Mouse (Mus musculus): ENCODE results near the gene Coro6. TPM values are rescaled to one million over a fixed set of nuclear protein-coding genes. Genes with fewer than 3 reads are reported as not detected.

Coro6 gene
- polyA plus RNA-seq, 1 experiment, result 50.6 TPM

DNA sequence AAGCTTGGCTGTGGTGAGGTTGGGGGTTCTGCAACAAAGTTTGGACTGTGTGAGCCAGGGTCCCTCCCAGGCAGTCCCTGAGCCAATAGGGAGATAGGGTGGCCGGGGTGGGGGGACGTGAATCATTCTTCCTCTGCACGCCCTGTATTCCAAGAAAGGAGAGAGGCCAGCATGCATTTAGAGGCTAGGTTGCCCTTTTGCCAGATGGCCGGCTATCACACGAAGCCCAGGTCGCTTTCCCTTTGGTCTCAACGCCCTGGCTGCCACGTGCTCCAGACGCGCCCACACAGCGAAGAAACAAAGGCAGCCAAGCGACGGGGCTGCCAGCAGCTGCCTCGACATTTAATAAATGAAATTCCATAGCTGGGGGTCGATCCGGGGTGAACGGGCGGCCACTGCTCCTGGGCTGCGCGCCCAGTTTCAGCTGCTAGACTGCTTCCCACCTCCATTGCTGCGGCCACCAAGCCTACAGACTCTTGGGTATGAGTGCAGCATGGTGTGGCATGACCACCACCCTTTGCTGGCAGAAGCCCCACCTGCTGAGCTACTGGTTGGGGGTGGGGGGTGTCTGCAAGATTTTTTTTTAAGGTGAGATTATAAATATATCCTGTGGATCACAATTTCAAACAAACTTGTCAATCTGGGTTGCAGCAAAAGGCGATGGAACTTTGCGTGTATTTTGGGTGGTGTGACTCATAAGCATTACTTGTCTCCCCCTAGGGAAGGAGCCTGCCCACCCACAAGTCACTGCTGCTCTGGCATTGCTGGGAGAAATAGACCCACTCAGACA, 29.5 kb downstream of the Coro6 start:
- Histone ChIP-seq H3ac (ENCODE audit: control insufficient read depth, insufficient read length) (peak overlapping the region; percentile 82), H3K36me3 (ENCODE audit: control insufficient read depth, insufficient read depth) (no peaks in the 10 kb centered on the region), H3K4me3 (peak overlapping the region; percentile 57), H3K79me2 (ENCODE audit: control insufficient read depth, insufficient read depth) (peaks cover 54% of the 10 kb centered on the region), H3K4me2 (ENCODE audit: low read depth) (peak overlapping the region; percentile 100), H3K27me3 (ENCODE audit: control insufficient read depth, insufficient read depth, insufficient read length) (no peaks in the 10 kb centered on the region)
- TF ChIP-seq REST (IDR thresholded peaks at IDR 0.05; ENCODE audit: insufficient read depth, insufficient read length) (no peak), MAX (IDR thresholded peaks at IDR 0.05; ENCODE audit: low read depth) (peak; percentile 42), POLR2A (IDR thresholded peaks at IDR 0.05; ENCODE audit: insufficient read length, low read depth) (peak; percentile 77), TCF3 (IDR thresholded peaks at IDR 0.05; ENCODE audit: insufficient read length, low read depth) (no peak), USF1 (IDR thresholded peaks at IDR 0.05; ENCODE audit: low read depth) (peak; percentile 60), TCF12 (IDR thresholded peaks at IDR 0.05; ENCODE audit: insufficient read depth, poor library complexity, severe bottlenecking) (no peak), SRF (IDR thresholded peaks at IDR 0.05; ENCODE audit: control insufficient read depth, insufficient read length, low read depth) (no peak), POLR2AphosphoS2 (IDR thresholded peaks at IDR 0.05; ENCODE audit: insufficient read length, low read depth) (peak; percentile 51), E2F4 (IDR thresholded peaks at IDR 0.05; ENCODE audit: insufficient read depth) (no peak), MYOG (IDR thresholded peaks at IDR 0.05; ENCODE audit: control insufficient read depth in 1 of 3, insufficient read depth in 1 of 3, insufficient read length in 2 of 3, low read depth in 2 of 3) (peak in 2 of 3 experiments; percentile 66 to 82), CEBPB (IDR thresholded peaks at IDR 0.05; ENCODE audit: insufficient read depth, poor library complexity, severe bottlenecking) (no peak), MYOD1 (IDR thresholded peaks at IDR 0.05; ENCODE audit: control insufficient read depth in 1 of 3, insufficient read length in 2 of 3, low read depth in 2 of 3) (peak in 2 of 3 experiments; percentile 49 to 81)

DNA sequence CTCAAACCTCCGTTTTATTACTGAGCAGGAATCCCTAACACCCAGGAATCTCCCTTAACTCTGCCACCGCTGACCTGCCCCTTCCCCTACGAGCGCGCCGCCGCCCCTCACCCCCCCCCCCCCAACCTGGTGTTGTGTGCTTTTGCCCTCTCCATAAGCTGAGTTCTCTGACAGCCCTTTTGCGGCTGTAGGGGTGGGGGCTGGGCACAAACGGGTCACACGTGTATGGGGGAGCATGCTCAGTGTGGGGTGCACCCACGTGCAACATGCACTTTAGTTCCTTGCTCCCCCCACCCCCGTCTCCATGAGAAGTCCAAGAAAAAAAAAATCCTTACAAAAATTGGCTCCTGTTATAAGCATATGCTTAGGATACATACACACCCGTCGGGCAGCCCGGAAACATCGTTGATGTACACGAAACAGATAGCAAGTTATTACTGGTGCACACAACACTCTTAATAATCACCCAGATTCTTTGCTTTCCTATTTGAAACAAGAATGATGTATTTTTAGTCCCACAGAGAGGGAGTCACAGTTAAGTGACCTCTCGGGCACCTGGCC, 30.2 kb downstream of the Coro6 start:
- TF ChIP-seq E2F4 (IDR thresholded peaks at IDR 0.05; ENCODE audit: insufficient read depth) (no peak), MYOD1 (IDR thresholded peaks at IDR 0.05; ENCODE audit: control insufficient read depth in 1 of 3, insufficient read length in 2 of 3, low read depth in 2 of 3) (no peak), MAX (IDR thresholded peaks at IDR 0.05; ENCODE audit: low read depth) (no peak), USF1 (IDR thresholded peaks at IDR 0.05; ENCODE audit: low read depth) (no peak), MYOG (IDR thresholded peaks at IDR 0.05; ENCODE audit: control insufficient read depth in 1 of 3, insufficient read depth in 1 of 3, insufficient read length in 2 of 3, low read depth in 2 of 3) (no peak), POLR2AphosphoS2 (IDR thresholded peaks at IDR 0.05; ENCODE audit: insufficient read length, low read depth) (no peak), TCF3 (IDR thresholded peaks at IDR 0.05; ENCODE audit: insufficient read length, low read depth) (no peak), POLR2A (IDR thresholded peaks at IDR 0.05; ENCODE audit: insufficient read length, low read depth) (no peak), REST (IDR thresholded peaks at IDR 0.05; ENCODE audit: insufficient read depth, insufficient read length) (no peak), TCF12 (IDR thresholded peaks at IDR 0.05; ENCODE audit: insufficient read depth, poor library complexity, severe bottlenecking) (no peak), SRF (IDR thresholded peaks at IDR 0.05; ENCODE audit: control insufficient read depth, insufficient read length, low read depth) (no peak), CEBPB (IDR thresholded peaks at IDR 0.05; ENCODE audit: insufficient read depth, poor library complexity, severe bottlenecking) (no peak)
- Histone ChIP-seq H3K4me3 (peak overlapping the region; percentile 57), H3ac (ENCODE audit: control insufficient read depth, insufficient read length) (peak overlapping the region; percentile 82), H3K79me2 (ENCODE audit: control insufficient read depth, insufficient read depth) (peaks cover 54% of the 10 kb centered on the region), H3K36me3 (ENCODE audit: control insufficient read depth, insufficient read depth) (no peaks in the 10 kb centered on the region), H3K27me3 (ENCODE audit: control insufficient read depth, insufficient read depth, insufficient read length) (no peaks in the 10 kb centered on the region), H3K4me2 (ENCODE audit: low read depth) (peak overlapping the region; percentile 100)

DNA sequence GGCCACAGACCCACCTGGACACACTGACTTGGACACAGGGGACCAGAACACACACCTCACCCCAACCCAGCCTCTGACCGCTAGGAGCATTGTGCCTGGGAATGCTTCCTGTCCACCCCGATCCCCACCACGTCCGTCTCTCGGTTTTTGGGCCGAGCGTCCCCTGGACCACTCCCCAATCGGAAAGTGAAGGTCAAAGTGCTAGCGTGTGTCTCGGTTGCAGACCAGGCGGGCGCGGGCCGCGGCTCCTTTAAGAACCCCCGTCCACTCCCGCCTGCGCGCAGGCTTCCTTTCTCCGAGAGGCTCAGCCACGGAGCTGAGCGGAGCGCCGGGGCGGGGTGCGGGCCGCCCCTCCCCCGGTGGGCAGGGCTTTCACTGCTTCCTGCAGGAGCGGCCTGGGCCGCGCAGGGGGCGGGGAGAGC, 30.7 kb downstream of the Coro6 start:
- Histone ChIP-seq H3K27me3 (ENCODE audit: control insufficient read depth, insufficient read depth, insufficient read length) (no peaks in the 10 kb centered on the region), H3K36me3 (ENCODE audit: control insufficient read depth, insufficient read depth) (no peaks in the 10 kb centered on the region), H3ac (ENCODE audit: control insufficient read depth, insufficient read length) (peak overlapping the region; percentile 82), H3K4me3 (peak overlapping the region; percentile 57), H3K4me2 (ENCODE audit: low read depth) (peak overlapping the region; percentile 100), H3K79me2 (ENCODE audit: control insufficient read depth, insufficient read depth) (peaks cover 54% of the 10 kb centered on the region)
- no peak for TF ChIP-seq TCF12 (IDR thresholded peaks at IDR 0.05; ENCODE audit: insufficient read depth, poor library complexity, severe bottlenecking)
- TF ChIP-seq CEBPB (IDR thresholded peaks at IDR 0.05; ENCODE audit: insufficient read depth, poor library complexity, severe bottlenecking), result no peak
- TF ChIP-seq POLR2A (IDR thresholded peaks at IDR 0.05; ENCODE audit: insufficient read length, low read depth), result peak; percentile 28
- TF ChIP-seq SRF (IDR thresholded peaks at IDR 0.05; ENCODE audit: control insufficient read depth, insufficient read length, low read depth), result peak; percentile 3
- TF ChIP-seq MYOD1 (IDR thresholded peaks at IDR 0.05; ENCODE audit: control insufficient read depth in 1 of 3, insufficient read length in 2 of 3, low read depth in 2 of 3), result no peak
- TF ChIP-seq E2F4 (IDR thresholded peaks at IDR 0.05; ENCODE audit: insufficient read depth), result no peak
- TF ChIP-seq USF1 (IDR thresholded peaks at IDR 0.05; ENCODE audit: low read depth), result no peak

DNA sequence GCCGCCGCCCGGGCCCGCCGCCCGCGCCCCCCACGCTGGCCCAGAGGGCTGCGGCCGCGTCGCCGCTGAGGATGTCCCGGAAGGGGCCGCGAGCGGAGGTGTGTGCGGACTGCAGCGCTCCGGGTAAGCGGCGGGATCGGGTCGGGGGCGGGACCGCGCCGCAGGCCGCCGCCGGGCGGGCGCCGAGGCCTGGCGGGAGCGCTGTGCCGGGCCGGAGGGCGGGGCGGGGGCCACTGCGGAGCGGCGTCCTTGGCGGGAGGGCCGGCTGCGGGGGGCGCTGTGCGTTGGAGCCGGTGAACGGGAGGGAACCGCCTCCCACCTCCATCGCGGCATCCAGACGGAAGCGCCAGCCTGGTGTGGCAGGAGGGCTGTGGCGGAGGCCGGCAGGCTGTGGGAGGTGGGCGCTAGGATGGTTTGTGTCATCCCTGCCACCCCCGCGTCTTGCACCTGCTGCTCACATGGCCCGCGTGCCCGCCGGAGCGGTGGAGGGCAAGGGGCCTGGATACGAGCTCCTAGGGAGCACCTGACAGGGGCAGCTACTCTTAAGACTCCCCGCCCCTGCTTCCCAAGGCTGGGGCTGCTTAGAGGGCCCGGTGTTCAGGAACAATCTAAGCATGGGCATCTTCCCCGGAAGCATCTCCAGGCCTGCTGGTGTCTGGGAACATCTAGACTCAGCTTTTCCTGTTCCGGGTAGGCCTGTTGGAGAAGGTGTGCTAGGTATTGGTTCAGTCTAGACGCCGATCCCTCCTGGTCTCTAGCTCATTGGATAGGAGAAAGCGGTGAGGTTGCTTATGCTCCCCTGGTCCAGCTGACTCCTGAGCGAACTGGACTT, 31.5 kb downstream of the Coro6 start, which contains the start of gene Git1:
Gene Git1, plus strand, starts transcription at position 51 of the 832 bp plus-strand sequence.
- no peaks in the 10 kb centered on the region for H3K36me3 ChIP-seq (ENCODE audit: control insufficient read depth, insufficient read depth)
- peak; percentile 46 for TF ChIP-seq POLR2A (IDR thresholded peaks at IDR 0.05; ENCODE audit: insufficient read length, low read depth)
- TF ChIP-seq MYOD1 (IDR thresholded peaks at IDR 0.05; ENCODE audit: control insufficient read depth in 1 of 3, insufficient read length in 2 of 3, low read depth in 2 of 3), result peak in 2 of 3 experiments; percentile 40 to 84
- peak in 2 of 3 experiments; percentile 49 to 71 for TF ChIP-seq MYOG (IDR thresholded peaks at IDR 0.05; ENCODE audit: control insufficient read depth in 1 of 3, insufficient read depth in 1 of 3, insufficient read length in 2 of 3, low read depth in 2 of 3)
- no peak for TF ChIP-seq MAX (IDR thresholded peaks at IDR 0.05; ENCODE audit: low read depth)
- no peak for TF ChIP-seq CEBPB (IDR thresholded peaks at IDR 0.05; ENCODE audit: insufficient read depth, poor library complexity, severe bottlenecking)
- TF ChIP-seq POLR2AphosphoS2 (IDR thresholded peaks at IDR 0.05; ENCODE audit: insufficient read length, low read depth), result peak; percentile 25
- H3K27me3 ChIP-seq (ENCODE audit: control insufficient read depth, insufficient read depth, insufficient read length), result no peaks in the 10 kb centered on the region

More for the DNA sequence above, 31.5 kb downstream of the Coro6 start, which contains the start of gene Git1:
- H3K4me2 ChIP-seq (ENCODE audit: low read depth), result peak within 1 kb of the TSS; percentile 100
- H3K4me3 ChIP-seq, result peak within 1 kb of the TSS; percentile 57
- H3K79me2 ChIP-seq (ENCODE audit: control insufficient read depth, insufficient read depth), result peaks cover 57% of the 10 kb centered on the region
- H3ac ChIP-seq (ENCODE audit: control insufficient read depth, insufficient read length), result peak within 1 kb of the TSS; percentile 82
